Mouse (Mus musculus) heart, adult 2 months (tissue): ENCODE results near the gene Ninj2.

ENCODE experiments used
- CTCF ChIP-seq: fragments of 200-600 bp; IDR thresholded peaks from 2 replicates; pipeline ENCODE4 v1.8.1; 2022; ENCODE audit warnings: antibody characterized with exemption, mild to moderate bottlenecking, moderate library complexity
- EP300 ChIP-seq: fragments of 200-500 bp; IDR thresholded peaks from 2 replicates; pipeline ENCODE4 v1.6.1; 2011; ENCODE audit warnings: low read depth, low read length, control low read depth; ENCODE audit not compliant: insufficient read depth
- POLR2A ChIP-seq: fragments of 200-500 bp; IDR thresholded peaks from 2 replicates; pipeline ENCODE4 v1.6.1; 2011; ENCODE audit warnings: mild to moderate bottlenecking, low read depth, low read length, control low read depth; ENCODE audit not compliant: insufficient read depth

DNA sequence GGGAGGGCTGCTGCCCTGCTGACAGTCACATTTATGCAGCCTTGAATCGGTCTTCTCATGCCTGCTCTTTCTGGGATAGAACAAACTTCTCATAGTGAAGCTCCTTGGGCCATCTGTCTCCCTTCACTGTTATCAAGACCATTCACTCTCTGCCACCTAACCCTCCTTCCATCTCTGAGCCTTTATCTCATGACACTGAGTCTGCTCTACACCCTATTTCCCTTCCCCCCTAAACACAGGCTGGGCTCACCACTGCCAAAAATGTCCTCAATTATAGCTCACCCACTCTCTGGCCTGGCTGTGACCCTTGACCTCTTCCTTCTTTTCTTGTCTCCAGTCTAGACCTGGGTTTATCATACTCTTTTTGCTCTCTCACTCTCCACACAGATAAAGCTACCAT lies 123.6 kb downstream of the Ninj2 start:
- TF ChIP-seq CTCF, result no peak
- no peak for TF ChIP-seq EP300
- TF ChIP-seq POLR2A, result no peak
